Mouse (Mus musculus): ENCODE data around the gene Etl4. TPM values are rescaled to one million over a fixed set of nuclear protein-coding genes. Genes with fewer than 3 reads are reported as not detected.

The Etl4 gene
- total RNA-seq, 2 experiments from 2014 or later, result 138 to 142 TPM

- intact Hi-C loops (cut with DNase I), result no loop called here
- Histone ChIP-seq H3K27ac (peak overlapping the region; percentile 11; the same call in 1 of the 2 replicates), H3K4me3 (no peak overlapping the region)
- TF ChIP-seq CTCF (IDR thresholded peaks at IDR 0.05), result no peak
- no peak for DNase-seq (ENCODE audit: extremely low spot score in 1 of 2, low spot score in 2 of 2)
Observed at GRCm38 (mm10) chr2:20546496-20547348, 637.1 kb downstream of the Etl4 start.

GRCm38 (mm10) chr2:20547349-20547677 lies 637.7 kb downstream of the Etl4 start:
- intact Hi-C loops (cut with DNase I), result no loop called here
- no peak for TF ChIP-seq CTCF (IDR thresholded peaks at IDR 0.05)
- no peak overlapping the region for H3K27ac ChIP-seq
- H3K4me3 ChIP-seq, result no peak overlapping the region
- DNase-seq (ENCODE audit: extremely low spot score in 1 of 2, low spot score in 2 of 2), result no peak

GRCm38 (mm10) chr2:20547686-20548624 lies 638.4 kb downstream of the Etl4 start:
- H3K4me3 ChIP-seq, result no peak overlapping the region
- TF ChIP-seq CTCF (IDR thresholded peaks at IDR 0.05), result no peak
- DNase-seq (ENCODE audit: extremely low spot score in 1 of 2, low spot score in 2 of 2), result no peak
- intact Hi-C loops (cut with DNase I), result no loop called here
- H3K27ac ChIP-seq, result no peak overlapping the region

- intact Hi-C loops (cut with DNase I), result no loop called here
- Histone ChIP-seq H3K27ac (no peak overlapping the region), H3K4me3 (no peak overlapping the region)
- no peak for DNase-seq (ENCODE audit: extremely low spot score in 1 of 2, low spot score in 2 of 2)
- TF ChIP-seq CTCF (IDR thresholded peaks at IDR 0.05), result no peak
Observed at GRCm38 (mm10) chr2:20549065-20549464, 639.5 kb downstream of the Etl4 start.

GRCm38 (mm10) chr2:20549996-20550395 lies 640.4 kb downstream of the Etl4 start:
- no peak for DNase-seq (ENCODE audit: extremely low spot score in 1 of 2, low spot score in 2 of 2)
- intact Hi-C loops (cut with DNase I), result no loop called here
- TF ChIP-seq CTCF (IDR thresholded peaks at IDR 0.05), result no peak
- Histone ChIP-seq H3K4me3 (no peak overlapping the region), H3K27ac (no peak overlapping the region)

GRCm38 (mm10) chr2:20555706-20556105 lies 646.1 kb downstream of the Etl4 start:
- intact Hi-C loops (cut with DNase I), result no loop called here
- no peak for DNase-seq (ENCODE audit: extremely low spot score in 1 of 2, low spot score in 2 of 2)
- H3K4me3 ChIP-seq, result no peak overlapping the region
- no peak for TF ChIP-seq CTCF (IDR thresholded peaks at IDR 0.05)
- H3K27ac ChIP-seq, result no peak overlapping the region

- Histone ChIP-seq H3K4me3 (no peak overlapping the region), H3K27ac (no peak overlapping the region)
- intact Hi-C loops (cut with DNase I), result no loop called here
- TF ChIP-seq CTCF (IDR thresholded peaks at IDR 0.05), result no peak
- DNase-seq (ENCODE audit: extremely low spot score in 1 of 2, low spot score in 2 of 2), result no peak
Observed at GRCm38 (mm10) chr2:20559083-20559482, 649.5 kb downstream of the Etl4 start.

- TF ChIP-seq CTCF (IDR thresholded peaks at IDR 0.05), result no peak
- no peak overlapping the region for H3K27ac ChIP-seq
- intact Hi-C loops (cut with DNase I), result no loop called here
Observed at GRCm38 (mm10) chr2:20559723-20560122, 650.1 kb downstream of the Etl4 start.

GRCm38 (mm10) chr2:20560581-20560980 lies 651.0 kb downstream of the Etl4 start:
- no peak for DNase-seq (ENCODE audit: extremely low spot score in 1 of 2, low spot score in 2 of 2)
- H3K4me3 ChIP-seq, result no peak overlapping the region
- intact Hi-C loops (cut with DNase I), result no loop called here
- no peak overlapping the region for H3K27ac ChIP-seq
- TF ChIP-seq CTCF (IDR thresholded peaks at IDR 0.05), result no peak

More at GRCm38 (mm10) chr2:20559723-20560122, 650.1 kb downstream of the Etl4 start:
- H3K4me3 ChIP-seq, result no peak overlapping the region
- no peak for DNase-seq (ENCODE audit: extremely low spot score in 1 of 2, low spot score in 2 of 2)

- TF ChIP-seq CTCF (IDR thresholded peaks at IDR 0.05), result no peak
- no peak for DNase-seq (ENCODE audit: extremely low spot score in 1 of 2, low spot score in 2 of 2)
- H3K4me3 ChIP-seq, result no peak overlapping the region
- no peak overlapping the region for H3K27ac ChIP-seq
- intact Hi-C loops (cut with DNase I), result no loop called here
Observed at GRCm38 (mm10) chr2:20563036-20563435, 653.5 kb downstream of the Etl4 start.

- intact Hi-C loops (cut with DNase I), result no loop called here
- no peak for DNase-seq (ENCODE audit: extremely low spot score in 1 of 2, low spot score in 2 of 2)
- Histone ChIP-seq H3K4me3 (no peak overlapping the region), H3K27ac (no peak overlapping the region)
- TF ChIP-seq CTCF (IDR thresholded peaks at IDR 0.05), result no peak
Observed at GRCm38 (mm10) chr2:20568456-20568855, 658.9 kb downstream of the Etl4 start.

GRCm38 (mm10) chr2:20571940-20572339 lies 662.4 kb downstream of the Etl4 start:
- no peak for TF ChIP-seq CTCF (IDR thresholded peaks at IDR 0.05)
- Histone ChIP-seq H3K27ac (no peak overlapping the region), H3K4me3 (no peak overlapping the region)
- DNase-seq (ENCODE audit: extremely low spot score in 1 of 2, low spot score in 2 of 2), result no peak
- intact Hi-C loops (cut with DNase I), result no loop called here

All from left cerebral cortex, adult 2 months (tissue).